Comparison of ENCODE assay signal across 9 mouse cellular contexts in genomic region chrX:134963305-134964094, GRCm38 (mm10). TPM values are rescaled to one million over a fixed set of nuclear protein-coding genes. Genes with fewer than 3 reads are reported as not detected.
DNase-seq lines count a peak whose midpoint lies in the region; ATAC-seq and TF ChIP-seq lines count a peak whose summit lies in the region.
"Had no signal": no experiment of that assay in that cellular context is flagged by ENCODE, and none has a peak within 500 bp of the region (broad histone marks: within the 10 kb centered on the region; RNA-seq: fewer than 3 reads in every experiment).

No protein-coding gene starts in this region.

- H3K4me1 ChIP-seq in erythroblast, embryonic 14.5 days (ENCODE audit: control insufficient read depth): peaks cover 4% of the 10 kb centered on the region
- H3K4me1 ChIP-seq in heart, embryonic 13.5 days: no peaks in the 10 kb centered on the region
- H3K4me1 ChIP-seq in kidney, embryonic 16.5 days (ENCODE audit: insufficient read depth, low read length): no peaks in the 10 kb centered on the region
- H3K4me1 ChIP-seq in midbrain, postnatal 0 days (ENCODE audit: insufficient read depth, low read length): no peaks in the 10 kb centered on the region

- H3K9ac ChIP-seq in heart, embryonic 13.5 days: peak overlapping the region; percentile 59
- no peak overlapping the region for H3K9ac ChIP-seq in kidney, embryonic 16.5 days (replicated peaks; ENCODE audit: low read length)
- no peak overlapping the region for H3K9ac ChIP-seq in midbrain, postnatal 0 days (replicated peaks; ENCODE audit: low read length, poor library complexity, severe bottlenecking)

- no peak overlapping the region for H3K27ac ChIP-seq in heart, embryonic 13.5 days (replicated peaks)
- no peak overlapping the region for H3K27ac ChIP-seq in kidney, embryonic 16.5 days (ENCODE audit: low read length)
- no peak overlapping the region for H3K27ac ChIP-seq in midbrain, postnatal 0 days (ENCODE audit: low read depth, low read length)

- DNase-seq in A20 (ENCODE audit: low read depth, low spot score) (peak; percentile 69), liver (peak; percentile 77)
- DNase-seq in brain, embryonic 18.5 days (ENCODE audit: low read depth, low spot score): peak; percentile 42
- DNase-seq in midbrain, postnatal 0 days (ENCODE audit: low spot score): peak; percentile 80
- peak; percentile 20 to 24 for DNase-seq in spleen, postnatal 14 days (ENCODE audit: low spot score in 2 of 2)

- H3K4me2 ChIP-seq in heart, embryonic 13.5 days: peak overlapping the region; percentile 65
- peak overlapping the region; percentile 50 for H3K4me2 ChIP-seq in kidney, embryonic 16.5 days (replicated peaks; ENCODE audit: low read depth, low read length)
- H3K4me2 ChIP-seq in midbrain, postnatal 0 days (ENCODE audit: low read depth, low read length, poor library complexity, severe bottlenecking): peak overlapping the region; percentile 40

- TF ChIP-seq CTCF in midbrain, postnatal 0 days (IDR thresholded peaks at IDR 0.05): no peak

- H3K4me3 ChIP-seq in erythroblast, embryonic 14.5 days (replicated peaks): peak overlapping the region; percentile 34
- peak overlapping the region; percentile 47 for H3K4me3 ChIP-seq in heart, embryonic 13.5 days
- H3K4me3 ChIP-seq in kidney, embryonic 16.5 days (ENCODE audit: low read length): peak overlapping the region; percentile 30
- H3K4me3 ChIP-seq in midbrain, postnatal 0 days (ENCODE audit: low read depth, low read length): peak overlapping the region; percentile 30

- H3K9me3 ChIP-seq in erythroblast, embryonic 14.5 days (ENCODE audit: control insufficient read depth, low read length): peaks cover 10% of the 10 kb centered on the region
- H3K9me3 ChIP-seq in heart, embryonic 13.5 days: peaks cover 4% of the 10 kb centered on the region; the same call in 1 of the 2 replicates
- H3K9me3 ChIP-seq in kidney, embryonic 16.5 days (ENCODE audit: low read length): peaks cover 13% of the 10 kb centered on the region; the same call in 1 of the 2 replicates
- H3K9me3 ChIP-seq in midbrain, postnatal 0 days (ENCODE audit: low read length): no peaks in the 10 kb centered on the region

- H3K36me3 ChIP-seq in erythroblast, embryonic 14.5 days (ENCODE audit: control insufficient read depth): no peaks in the 10 kb centered on the region
- no peaks in the 10 kb centered on the region for H3K36me3 ChIP-seq in heart, embryonic 13.5 days
- H3K36me3 ChIP-seq in kidney, embryonic 16.5 days (ENCODE audit: insufficient read depth, low read length): no peaks in the 10 kb centered on the region
- no peaks in the 10 kb centered on the region for H3K36me3 ChIP-seq in midbrain, postnatal 0 days (ENCODE audit: insufficient read depth, low read length)

- peak; percentile 66 for ATAC-seq in heart, embryonic 13.5 days (ENCODE audit: extremely low read depth, insufficient number of reproducible peaks, low FRiP score, low TSS enrichment)
- peak; percentile 97 for ATAC-seq in kidney, embryonic 16.5 days (ENCODE audit: low FRiP score, low TSS enrichment)
- peak; percentile 80 for ATAC-seq in midbrain, postnatal 0 days (ENCODE audit: low FRiP score)
- ATAC-seq: Patski had no signal

- WGBS in heart, embryonic 13.5 days: 47% methylated on average over 26 of the region's 53 CpGs
- WGBS in kidney, embryonic 16.5 days: 55% methylated on average over 36 of the region's 53 CpGs
- WGBS in midbrain, postnatal 0 days: 75% methylated on average over 27 of the region's 53 CpGs

- no peaks in the 10 kb centered on the region for H3K27me3 ChIP-seq in erythroblast, embryonic 14.5 days (ENCODE audit: control insufficient read depth)
- peaks cover 7% of the 10 kb centered on the region; the same call in 1 of the 2 replicates for H3K27me3 ChIP-seq in heart, embryonic 13.5 days (replicated peaks)
- H3K27me3 ChIP-seq in kidney, embryonic 16.5 days (ENCODE audit: insufficient read depth, low read length): peaks cover 15% of the 10 kb centered on the region
- H3K27me3 ChIP-seq in midbrain, postnatal 0 days (ENCODE audit: insufficient read depth, low read length): no peaks in the 10 kb centered on the region; the same call in 1 of the 2 replicates

RNA-seq across cellular contexts. Expression of gene Nxf2, which starts 1.1 kb away (rescaled TPM):
- polyA plus RNA-seq in erythroblast, embryonic 14.5 days (2012): not detected in 2 replicates
- 0.29 and 0.79 TPM in 2 replicates for polyA plus RNA-seq in heart, embryonic 13.5 days (2015; fragmentation: Nextera tagmentation; extraction: Ambion mirVana)
- polyA plus RNA-seq in kidney, embryonic 16.5 days (2015; fragmentation: Nextera tagmentation; extraction: Ambion mirVana): 0.40 and 0.77 TPM in 2 replicates
- 0.11 TPM in 1 of 2 replicates, not detected in the other for total RNA-seq in midbrain, postnatal 0 days (2014; rRNA removed)
- polyA plus RNA-seq in midbrain, postnatal 0 days (2015; fragmentation: Nextera tagmentation; extraction: Ambion mirVana): 0.19 and 0.43 TPM in 2 replicates
- polyA plus RNA-seq: Patski had no signal

RNA-seq across cellular contexts. Expression of gene Zmat1, which starts 45.5 kb away (rescaled TPM):
- polyA plus RNA-seq in erythroblast, embryonic 14.5 days (2012): 0.02 TPM in 2 replicates
- 7.6 and 8.3 TPM in 2 replicates for polyA plus RNA-seq in heart, embryonic 13.5 days (2015; fragmentation: Nextera tagmentation; extraction: Ambion mirVana)
- 5.8 and 5.9 TPM in 2 replicates for polyA plus RNA-seq in kidney, embryonic 16.5 days (2015; fragmentation: Nextera tagmentation; extraction: Ambion mirVana)
- 2.0 and 4.2 TPM in 2 replicates for total RNA-seq in midbrain, postnatal 0 days (2014; rRNA removed)
- polyA plus RNA-seq in midbrain, postnatal 0 days (2015; fragmentation: Nextera tagmentation; extraction: Ambion mirVana): 9.5 and 9.7 TPM in 2 replicates

Comparison
In these comparisons a context has a peak if more than half of its experiments do, and no peak if none do; other contexts are left out.
1. DNase-seq: peak in every context shown above with its lines; median percentile 80 in midbrain, postnatal 0 days; 77 in liver; 69 in A20; 42 in brain, embryonic 18.5 days; 22 in spleen, postnatal 14 days.